Mouse (Mus musculus): ENCODE results near the gene Nos3.

DNA sequence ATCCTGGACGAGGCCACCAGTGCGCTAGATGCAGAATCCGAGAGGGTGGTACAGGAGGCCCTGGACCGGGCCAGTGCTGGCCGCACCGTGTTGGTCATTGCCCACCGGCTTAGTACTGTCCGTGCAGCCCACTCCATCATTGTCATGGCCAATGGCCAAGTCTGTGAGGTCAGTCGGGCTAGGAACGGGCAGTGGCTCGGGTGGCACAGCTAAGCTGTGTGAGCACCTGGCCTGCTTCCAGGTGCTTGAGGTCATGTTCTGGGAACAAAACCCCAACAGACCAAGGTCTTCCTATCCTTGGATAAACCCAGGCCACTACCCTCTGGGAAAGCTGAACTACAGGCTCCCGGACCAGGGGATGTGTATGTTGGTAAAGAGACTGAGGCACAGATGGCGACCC, 44.0 kb downstream of the Nos3 start:
- TF ChIP-seq GATA1 (IDR thresholded peaks at IDR 0.05; ENCODE audit: borderline replicate concordance, low read length) (no peak), FLI1 (IDR thresholded peaks at IDR 0.05; ENCODE audit: low read length) (no peak)
